Comparison of ENCODE assay signal across 9 mouse cellular contexts in genomic region chr5:117121657-117122056, GRCm38 (mm10). TPM values are rescaled to one million over a fixed set of nuclear protein-coding genes. Genes with fewer than 3 reads are reported as not detected.
DNase-seq lines count a peak whose midpoint lies in the region; ATAC-seq and TF ChIP-seq lines count a peak whose summit lies in the region.
"Had no signal": no experiment of that assay in that cellular context is flagged by ENCODE, and none has a peak within 500 bp of the region (broad histone marks: within the 10 kb centered on the region; RNA-seq: fewer than 3 reads in every experiment).

No protein-coding gene starts in this region.

- no peak for ATAC-seq in heart, embryonic 12.5 days (ENCODE audit: insufficient number of reproducible peaks, low FRiP score)
- no peak for ATAC-seq in midbrain, embryonic 12.5 days (ENCODE audit: low FRiP score, low read depth)
- no peak for ATAC-seq in midbrain, embryonic 14.5 days (ENCODE audit: low FRiP score, low TSS enrichment)
- ATAC-seq in hindbrain, postnatal 0 days = no peak
- ATAC-seq in stomach, embryonic 14.5 days (ENCODE audit: insufficient number of reproducible peaks, insufficient read depth, low FRiP score, low read depth) = no peak

- H3K9ac ChIP-seq in heart, embryonic 12.5 days = no peak overlapping the region
- no peak overlapping the region for H3K9ac ChIP-seq in midbrain, embryonic 12.5 days (replicated peaks)
- no peak overlapping the region for H3K9ac ChIP-seq in midbrain, embryonic 14.5 days (replicated peaks; ENCODE audit: low read length)
- no peak overlapping the region for H3K9ac ChIP-seq in hindbrain, postnatal 0 days (replicated peaks; ENCODE audit: low read length)
- no peak overlapping the region for H3K9ac ChIP-seq in stomach, embryonic 14.5 days (replicated peaks; ENCODE audit: low read depth, low read length)

- no peaks in the 10 kb centered on the region for H3K9me3 ChIP-seq in heart, embryonic 12.5 days (replicated peaks)
- H3K9me3 ChIP-seq in midbrain, embryonic 12.5 days = no peaks in the 10 kb centered on the region
- H3K9me3 ChIP-seq in midbrain, embryonic 14.5 days (ENCODE audit: control insufficient read depth, low read length) = no peaks in the 10 kb centered on the region
- H3K9me3 ChIP-seq in hindbrain, postnatal 0 days (ENCODE audit: low read length) = no peaks in the 10 kb centered on the region
- no peaks in the 10 kb centered on the region for H3K9me3 ChIP-seq in stomach, embryonic 14.5 days (ENCODE audit: control insufficient read depth, low read depth, low read length)

- H3K4me1 ChIP-seq in heart, embryonic 12.5 days (replicated peaks) = peaks cover 16% of the 10 kb centered on the region
- H3K4me1 ChIP-seq in midbrain, embryonic 12.5 days = peaks cover 15% of the 10 kb centered on the region
- H3K4me1 ChIP-seq in midbrain, embryonic 14.5 days (ENCODE audit: control insufficient read depth, insufficient read depth, low read length) = peaks cover 11% of the 10 kb centered on the region
- peaks cover 8% of the 10 kb centered on the region; the same call in 1 of the 2 replicates for H3K4me1 ChIP-seq in hindbrain, postnatal 0 days (ENCODE audit: insufficient read depth, low read length)
- H3K4me1 ChIP-seq in stomach, embryonic 14.5 days (ENCODE audit: control insufficient read depth, insufficient read depth, low read length) = peaks cover 14% of the 10 kb centered on the region

- no peak overlapping the region for H3K27ac ChIP-seq in heart, embryonic 12.5 days (ENCODE audit: poor library complexity, severe bottlenecking)
- H3K27ac ChIP-seq in midbrain, embryonic 12.5 days (replicated peaks) = no peak overlapping the region
- no peak overlapping the region for H3K27ac ChIP-seq in midbrain, embryonic 14.5 days (replicated peaks; ENCODE audit: low read depth, low read length)
- H3K27ac ChIP-seq in hindbrain, postnatal 0 days = no peak overlapping the region
- 0 out of 2 replicates have a peak overlapping the region, but pooled peaks have one; percentile 21 for H3K27ac ChIP-seq in stomach, embryonic 14.5 days (ENCODE audit: low read length)

- WGBS in heart, embryonic 12.5 days = 8% methylated on average over 2 of the region's 2 CpGs
- WGBS in midbrain, embryonic 12.5 days = 5% methylated on average over 2 of the region's 2 CpGs
- WGBS in midbrain, embryonic 14.5 days = 8% methylated on average over 2 of the region's 2 CpGs
- 8% methylated on average over 2 of the region's 2 CpGs for WGBS in hindbrain, postnatal 0 days
- 5% methylated on average over 2 of the region's 2 CpGs for whole genome bisulfite sequencing in stomach, embryonic 14.5 days

- no peak for TF ChIP-seq CTCF in hindbrain, postnatal 0 days (IDR thresholded peaks at IDR 0.05; ENCODE audit: low read depth)

- peak overlapping the region; percentile 94; the same call in 1 of the 2 replicates for H3K4me2 ChIP-seq in heart, embryonic 12.5 days
- H3K4me2 ChIP-seq in midbrain, embryonic 12.5 days (replicated peaks) = peak overlapping the region; percentile 92; the same call in 1 of the 2 replicates
- no peak overlapping the region for H3K4me2 ChIP-seq in midbrain, embryonic 14.5 days (ENCODE audit: low read length)
- H3K4me2 ChIP-seq in hindbrain, postnatal 0 days (ENCODE audit: low read depth, low read length) = peak overlapping the region; percentile 97; the same call in 1 of the 2 replicates
- H3K4me2 ChIP-seq in stomach, embryonic 14.5 days (replicated peaks; ENCODE audit: low read depth, low read length) = peak overlapping the region; percentile 93

- no peaks in the 10 kb centered on the region for H3K36me3 ChIP-seq in heart, embryonic 12.5 days
- no peaks in the 10 kb centered on the region for H3K36me3 ChIP-seq in midbrain, embryonic 12.5 days
- no peaks in the 10 kb centered on the region for H3K36me3 ChIP-seq in midbrain, embryonic 14.5 days (ENCODE audit: control insufficient read depth, insufficient read depth, low read length)
- H3K36me3 ChIP-seq in hindbrain, postnatal 0 days (ENCODE audit: insufficient read depth, low read length) = no peaks in the 10 kb centered on the region
- no peaks in the 10 kb centered on the region for H3K36me3 ChIP-seq in stomach, embryonic 14.5 days (ENCODE audit: control insufficient read depth, insufficient read depth, low read length)

- H3K27me3 ChIP-seq in heart, embryonic 12.5 days (replicated peaks) = 0 out of 2 replicates have a peak, but pooled peaks cover 2% of the 10 kb centered on the region
- peaks cover 18% of the 10 kb centered on the region for H3K27me3 ChIP-seq in midbrain, embryonic 12.5 days
- H3K27me3 ChIP-seq in midbrain, embryonic 14.5 days (ENCODE audit: control insufficient read depth, insufficient read depth, low read length) = peaks cover 9% of the 10 kb centered on the region; the same call in 1 of the 2 replicates
- no peaks in the 10 kb centered on the region for H3K27me3 ChIP-seq in hindbrain, postnatal 0 days (ENCODE audit: insufficient read depth, low read length)
- H3K27me3 ChIP-seq in stomach, embryonic 14.5 days (ENCODE audit: control insufficient read depth, insufficient read depth, low read length) = no peaks in the 10 kb centered on the region

- H3K4me3 ChIP-seq in heart, embryonic 12.5 days = 0 out of 2 replicates have a peak overlapping the region, but pooled peaks have one; percentile 81
- peak overlapping the region; percentile 63; the same call in 1 of the 2 replicates for H3K4me3 ChIP-seq in midbrain, embryonic 12.5 days
- H3K4me3 ChIP-seq in midbrain, embryonic 14.5 days (replicated peaks; ENCODE audit: low read depth, low read length) = no peak overlapping the region
- no peak overlapping the region for H3K4me3 ChIP-seq in hindbrain, postnatal 0 days (ENCODE audit: low read length)
- H3K4me3 ChIP-seq in stomach, embryonic 14.5 days (ENCODE audit: low read depth, low read length) = peak overlapping the region; percentile 72; the same call in 1 of the 2 replicates

- DNase-seq in heart, adult 8-10 months (ENCODE audit: low spot score) = no peak
- DNase-seq in midbrain, embryonic 14.5 days = no peak
- no peak for DNase-seq in hindbrain, postnatal 0 days (ENCODE audit: low spot score)
- no peak for DNase-seq in thymus, postnatal 10 days (ENCODE audit: low spot score in 2 of 2)
- no peak for DNase-seq in spleen, postnatal 14 days (ENCODE audit: low spot score in 2 of 2)
- DNase-seq: thymus, adult 2 months had no signal

RNA-seq across cellular contexts. Expression of gene Taok3, which starts 1.7 kb away (rescaled TPM):
- polyA plus RNA-seq in heart, embryonic 12.5 days (2016; fragmentation: Nextera tagmentation; extraction: Ambion mirVana) = 11.6 and 13.3 TPM in 2 replicates
- total RNA-seq in heart, adult 8-10 months (2022) = 1 to 10 TPM; 6.1 to 8.4 (median 6.3) TPM
- 28.3 and 28.9 TPM in 2 replicates for polyA plus RNA-seq in midbrain, embryonic 12.5 days (2016; fragmentation: Nextera tagmentation; extraction: Ambion mirVana)
- 50.3 and 52.6 TPM in 2 replicates for polyA plus RNA-seq in midbrain, embryonic 14.5 days (2014; fragmentation: Nextera tagmentation; extraction: Ambion mirVana)
- 21.0 and 27.3 TPM in 2 replicates for total RNA-seq in hindbrain, postnatal 0 days (2014; rRNA removed)
- polyA plus RNA-seq in hindbrain, postnatal 0 days (2015; fragmentation: Nextera tagmentation; extraction: Ambion mirVana) = 50.2 and 51.9 TPM in 2 replicates
- 22.0 and 24.8 TPM in 2 replicates for polyA plus RNA-seq in stomach, embryonic 14.5 days (2014; fragmentation: Nextera tagmentation; extraction: Ambion mirVana)

RNA-seq across cellular contexts. Expression of gene Suds3, which starts 5.7 kb away (rescaled TPM):
- polyA plus RNA-seq in heart, embryonic 12.5 days (2016; fragmentation: Nextera tagmentation; extraction: Ambion mirVana) = 74.4 and 75.2 TPM in 2 replicates
- 100 to 1,000 TPM in 1 of 4 experiments, 10 to 100 TPM in 3; 75.9 to 101 (median 94.1) TPM for total RNA-seq in heart, adult 8-10 months (2022)
- 116 and 118 TPM in 2 replicates for polyA plus RNA-seq in midbrain, embryonic 12.5 days (2016; fragmentation: Nextera tagmentation; extraction: Ambion mirVana)
- polyA plus RNA-seq in midbrain, embryonic 14.5 days (2014; fragmentation: Nextera tagmentation; extraction: Ambion mirVana) = 52.9 and 83.1 TPM in 2 replicates
- total RNA-seq in hindbrain, postnatal 0 days (2014; rRNA removed) = 83.4 and 99.7 TPM in 2 replicates
- 65.4 and 68.1 TPM in 2 replicates for polyA plus RNA-seq in hindbrain, postnatal 0 days (2015; fragmentation: Nextera tagmentation; extraction: Ambion mirVana)
- polyA plus RNA-seq in stomach, embryonic 14.5 days (2014; fragmentation: Nextera tagmentation; extraction: Ambion mirVana) = 41.0 and 47.6 TPM in 2 replicates

Comparison
In these comparisons a context has a peak if more than half of its experiments do, and no peak if none do; other contexts are left out.
1. H3K4me3 ChIP-seq: peak in heart, embryonic 12.5 days (single experiment), midbrain, embryonic 12.5 days (single experiment) and stomach, embryonic 14.5 days (single experiment); none in midbrain, embryonic 14.5 days (single experiment) and hindbrain, postnatal 0 days (single experiment).